8 mouse cellular contexts compared by ENCODE assay signal in the genomic region with DNA sequence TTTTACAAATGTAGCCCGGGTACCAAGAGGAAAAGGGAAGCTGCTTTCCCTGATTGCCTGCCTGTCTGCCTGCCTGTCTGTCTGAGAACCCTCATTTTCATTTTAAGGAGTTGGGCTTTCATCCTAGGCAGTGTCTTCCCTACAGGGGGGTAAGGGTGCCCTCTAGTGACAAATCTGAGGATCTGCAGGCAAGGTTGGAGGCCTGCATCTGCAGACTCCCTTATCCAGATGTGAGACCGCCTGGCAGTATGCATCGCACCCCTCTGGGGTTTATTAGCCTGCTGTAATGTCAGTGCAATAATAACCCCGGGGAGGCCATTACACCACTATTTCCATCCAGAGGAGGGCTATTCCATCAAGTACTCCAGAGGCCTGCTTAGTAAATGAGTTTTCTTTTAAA.
A peak's percentile ranks its signal among the peaks of the same experiment; 100 is the strongest.
DNase-seq lines count a peak whose midpoint lies in the region; ATAC-seq and TF ChIP-seq lines count a peak whose summit lies in the region.
"Had no signal": no experiment of that assay in that cellular context is flagged by ENCODE, and none has a peak within 500 bp of the region (broad histone marks: within the 10 kb centered on the region; RNA-seq: fewer than 3 reads in every experiment).

No protein-coding gene starts in this region.

- TF ChIP-seq POLR2A in testis, adult 2 months (IDR thresholded peaks at IDR 0.05; ENCODE audit: control insufficient read depth, low read depth, low read length) = no peak
- no peak for TF ChIP-seq POLR2A in bone marrow, adult 2 months (IDR thresholded peaks at IDR 0.05; ENCODE audit: borderline replicate concordance, control insufficient read depth, low read depth, low read length)

- no peaks in the 10 kb centered on the region for H3K27me3 ChIP-seq in testis, adult 2 months (ENCODE audit: control insufficient read depth, insufficient read depth, low read length)
- H3K27me3 ChIP-seq in forebrain, embryonic 10.5 days (ENCODE audit: poor library complexity, severe bottlenecking) = peaks cover 11% of the 10 kb centered on the region
- no peaks in the 10 kb centered on the region for H3K27me3 ChIP-seq in hindbrain, embryonic 14.5 days (ENCODE audit: control insufficient read depth, insufficient read depth, low read length)
- peaks cover 31% of the 10 kb centered on the region for H3K27me3 ChIP-seq in lung, embryonic 14.5 days (ENCODE audit: insufficient read depth, low read length)

- H3K4me2 ChIP-seq in hindbrain, embryonic 14.5 days (replicated peaks) = no peak overlapping the region
- H3K4me2 ChIP-seq in lung, embryonic 14.5 days = no peak overlapping the region
- H3K4me2 ChIP-seq: midbrain, embryonic 12.5 days had no signal

- no peak overlapping the region for H3K27ac ChIP-seq in testis, adult 2 months (ENCODE audit: control insufficient read depth, insufficient read depth, low read depth, low read length)
- H3K27ac ChIP-seq in bone marrow, adult 2 months (ENCODE audit: control insufficient read depth, insufficient read depth, low read depth, low read length, poor library complexity) = no peak overlapping the region
- H3K27ac ChIP-seq in forebrain, embryonic 10.5 days = no peak overlapping the region
- H3K27ac ChIP-seq in hindbrain, embryonic 14.5 days = no peak overlapping the region
- H3K27ac ChIP-seq in lung, embryonic 14.5 days (ENCODE audit: low read depth) = no peak overlapping the region
- H3K27ac ChIP-seq: midbrain, embryonic 12.5 days had no signal

- TF ChIP-seq CTCF in testis, adult 2 months (IDR thresholded peaks at IDR 0.05; ENCODE audit: control insufficient read depth, insufficient read depth, insufficient replicate concordance, low read depth, low read length) = peak; percentile 80; the same call in 1 of the 2 replicates
- TF ChIP-seq CTCF in bone marrow, adult 2 months (IDR thresholded peaks at IDR 0.05; ENCODE audit: control insufficient read depth, insufficient read depth, low read length) = peak; percentile 56; the same call in 1 of the 2 replicates
- peak; percentile 83 for TF ChIP-seq CTCF in lung, embryonic 14.5 days (IDR thresholded peaks at IDR 0.05; ENCODE audit: low read depth)

- peaks cover 7% of the 10 kb centered on the region for H3K4me1 ChIP-seq in testis, adult 2 months (ENCODE audit: control insufficient read depth, insufficient read depth, low read length)
- H3K4me1 ChIP-seq in bone marrow, adult 2 months (ENCODE audit: control insufficient read depth, insufficient read depth, low read length) = peaks cover 3% of the 10 kb centered on the region; the same call in 1 of the 2 replicates
- peaks cover 31% of the 10 kb centered on the region for H3K4me1 ChIP-seq in forebrain, embryonic 10.5 days
- peaks cover 5% of the 10 kb centered on the region; the same call in 1 of the 2 replicates for H3K4me1 ChIP-seq in hindbrain, embryonic 14.5 days (replicated peaks; ENCODE audit: control insufficient read depth, insufficient read depth, low read length)
- H3K4me1 ChIP-seq in lung, embryonic 14.5 days (ENCODE audit: insufficient read depth) = no peaks in the 10 kb centered on the region

- no peak overlapping the region for H3K9ac ChIP-seq in hindbrain, embryonic 14.5 days
- no peak overlapping the region for H3K9ac ChIP-seq in lung, embryonic 14.5 days
- H3K9ac ChIP-seq: midbrain, embryonic 12.5 days had no signal

- H3K36me3 ChIP-seq in testis, adult 2 months (ENCODE audit: control insufficient read depth, insufficient read depth, low read length) = no peaks in the 10 kb centered on the region
- H3K36me3 ChIP-seq in forebrain, embryonic 10.5 days (replicated peaks) = no peaks in the 10 kb centered on the region
- H3K36me3 ChIP-seq in hindbrain, embryonic 14.5 days (replicated peaks; ENCODE audit: control insufficient read depth, insufficient read depth) = no peaks in the 10 kb centered on the region
- no peaks in the 10 kb centered on the region for H3K36me3 ChIP-seq in lung, embryonic 14.5 days (ENCODE audit: insufficient read depth)
- H3K36me3 ChIP-seq: midbrain, embryonic 12.5 days had no signal

- WGBS in bone marrow, adult 2 months = 15% methylated on average over 4 of the region's 4 CpGs
- WGBS in forebrain, embryonic 10.5 days = 40% methylated on average over 4 of the region's 4 CpGs
- WGBS in hindbrain, embryonic 14.5 days = 36% methylated on average over 4 of the region's 4 CpGs
- 26% methylated on average over 4 of the region's 4 CpGs for WGBS in lung, embryonic 14.5 days

- no peaks in the 10 kb centered on the region for H3K9me3 ChIP-seq in forebrain, embryonic 10.5 days
- H3K9me3 ChIP-seq in hindbrain, embryonic 14.5 days (ENCODE audit: control insufficient read depth, low read length) = no peaks in the 10 kb centered on the region
- H3K9me3 ChIP-seq in lung, embryonic 14.5 days (ENCODE audit: low read depth, low read length) = no peaks in the 10 kb centered on the region
- H3K9me3 ChIP-seq: midbrain, embryonic 12.5 days had no signal

- ATAC-seq in hindbrain, embryonic 14.5 days (ENCODE audit: low FRiP score) = 0 out of 2 replicates have a peak, but pooled peaks have one; percentile 36
- peak; percentile 44; the same call in 1 of the 2 replicates for ATAC-seq in lung, embryonic 14.5 days (ENCODE audit: insufficient read depth)

- no peak for DNase-seq in testis, postnatal 14 days (ENCODE audit: low spot score)
- peak; percentile 45 for DNase-seq in forebrain, embryonic 10.5 days (ENCODE audit: extremely low spot score, low spot score)
- peak; percentile 84 for DNase-seq in hindbrain, embryonic 14.5 days (ENCODE audit: low spot score)
- DNase-seq in lung, embryonic 14.5 days = peak; percentile 86
- DNase-seq in right cerebral cortex, postnatal 14 days = peak; percentile 26

- no peak overlapping the region for H3K4me3 ChIP-seq in testis, adult 2 months (ENCODE audit: control insufficient read depth, low read depth, low read length)
- no peak overlapping the region for H3K4me3 ChIP-seq in bone marrow, adult 2 months (replicated peaks; ENCODE audit: control insufficient read depth, low read depth, low read length)
- no peak overlapping the region for H3K4me3 ChIP-seq in forebrain, embryonic 10.5 days
- H3K4me3 ChIP-seq in hindbrain, embryonic 14.5 days (replicated peaks; ENCODE audit: low read length) = no peak overlapping the region
- no peak overlapping the region for H3K4me3 ChIP-seq in lung, embryonic 14.5 days (ENCODE audit: low read depth, low read length)
- H3K4me3 ChIP-seq: midbrain, embryonic 12.5 days had no signal
